Comparison of ENCODE assay signal across 9 mouse cellular contexts in the genomic region with DNA sequence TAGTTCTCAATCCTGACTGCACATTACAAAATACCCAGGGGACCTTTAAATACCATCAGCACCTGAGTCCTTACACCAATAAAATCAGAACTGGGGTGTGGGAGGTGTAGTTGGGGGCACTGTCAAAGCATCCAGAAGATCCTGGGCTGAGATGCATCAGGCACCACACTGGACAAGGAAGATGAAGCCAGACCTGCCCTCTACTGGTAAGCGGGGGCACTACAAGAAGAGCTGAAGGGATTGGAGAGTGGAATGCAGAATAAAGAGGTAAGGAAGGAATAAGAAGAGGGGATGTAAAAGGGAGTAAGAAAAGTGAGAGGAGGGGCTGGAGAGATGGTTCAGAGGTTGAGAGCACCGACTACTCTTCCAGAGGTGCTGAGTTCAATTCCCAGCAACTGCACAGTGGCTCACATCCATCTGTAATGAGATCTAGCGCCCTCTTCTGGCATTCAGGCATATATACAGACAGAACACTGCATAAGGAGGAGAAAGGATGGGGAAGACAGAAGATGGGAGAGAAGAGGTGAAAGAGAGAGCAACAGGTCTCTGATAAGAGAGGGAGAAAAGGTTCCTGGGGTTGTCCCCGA.
DNase-seq lines count a peak whose midpoint lies in the region; ATAC-seq and TF ChIP-seq lines count a peak whose summit lies in the region.
"Had no signal": no experiment of that assay in that cellular context is flagged by ENCODE, and none has a peak within 500 bp of the region (broad histone marks: within the 10 kb centered on the region; RNA-seq: fewer than 3 reads in every experiment).

No protein-coding gene starts in this region.

- intact Hi-C loops in gastrocnemius, adult 2 months (cut with DNase I) = no loop called here

- peak; percentile 58 for DNase-seq in gastrocnemius, adult 2 months
- no peak for DNase-seq in gastrocnemius, postnatal 4 days (ENCODE audit: low spot score in 2 of 2)
- DNase-seq in 416B (ENCODE audit: low read depth) = peak; percentile 66
- DNase-seq in adrenal gland, postnatal 25 days = peak; percentile 56
- peak; percentile 80 to 82 for DNase-seq in kidney, postnatal 4 days
- peak; percentile 72 for DNase-seq in mesoderm, embryonic 11.5 days (ENCODE audit: low read depth, low spot score)
- DNase-seq in spleen, postnatal 10 days (ENCODE audit: low spot score in 2 of 2) = peak; percentile 28 to 62

- H3K4me3 ChIP-seq in gastrocnemius, adult 2 months = no peak overlapping the region
- H3K4me3 ChIP-seq: limb, embryonic 12.5 days had no signal

- ATAC-seq in erythroblast, adult 5-6 weeks (replicated peaks; ENCODE audit: low FRiP score, poor library complexity, severe bottlenecking) = 0 out of 2 replicates have a peak, but pooled peaks have one; percentile 65

- no peak overlapping the region for H3K27ac ChIP-seq in gastrocnemius, adult 2 months
- H3K27ac ChIP-seq: limb, embryonic 12.5 days had no signal

- peak; percentile 75 for TF ChIP-seq CTCF in gastrocnemius, adult 2 months (IDR thresholded peaks at IDR 0.05)

Comparison
In these comparisons a context has a peak if more than half of its experiments do, and no peak if none do; other contexts are left out.
1. DNase-seq: peak in gastrocnemius, adult 2 months (single experiment), 416B (single experiment), adrenal gland, postnatal 25 days (single experiment), kidney, postnatal 4 days (2 of 2), mesoderm, embryonic 11.5 days (single experiment) and spleen, postnatal 10 days (2 of 2); none in gastrocnemius, postnatal 4 days (0 of 2).